Mouse (Mus musculus) embryonic facial prominence, embryonic 14.5 days (tissue): Measurements from ENCODE around the gene Trpm6. TPM values are rescaled to one million over a fixed set of nuclear protein-coding genes. Genes with fewer than 3 reads are reported as not detected.
"Not testable (repeated sequence)": the region's sequence is repeated elsewhere in the genome, so short reads cannot be mapped to it uniquely, and the experiment has no call there.

Source experiments
- ATAC-seq: fragments of 200-750 bp; cut with Nextera tagmentation; 2 replicates; pipeline ENCODE4 v1.8.0; 2017; ENCODE audit warnings: low read depth, moderate number of reproducible peaks, moderate TSS enrichment
- DNase-seq: peaks from one replicate; pipeline ENCODE4 v3.0.0-alpha.2; 2015; ENCODE audit warnings: low spot score
- H3K27ac ChIP-seq: fragments of 300-500 bp; sonication (generic); replicated peaks from 2 replicates; pipeline ENCODE4 v1.5.1; 2014; ENCODE audit warnings: low read depth, mild to moderate bottlenecking, low read length, moderate library complexity
- H3K27me3 ChIP-seq: fragments of 300-500 bp; sonication (generic); replicated peaks from 2 replicates; pipeline ENCODE4 v1.6.1; 2014; ENCODE audit warnings: low read length; ENCODE audit not compliant: control insufficient read depth, insufficient read depth
- H3K36me3 ChIP-seq: fragments of 300-500 bp; sonication (generic); 2 replicates; pipeline ENCODE4 v1.6.1; 2014; ENCODE audit warnings: low read length, mixed read lengths; ENCODE audit not compliant: control insufficient read depth, insufficient read depth
- H3K4me1 ChIP-seq: fragments of 300-500 bp; sonication (generic); 2 replicates; pipeline ENCODE4 v1.6.1; 2014; ENCODE audit warnings: antibody characterized with exemption, low read length; ENCODE audit not compliant: control insufficient read depth, insufficient read depth
- H3K4me2 ChIP-seq: fragments of 300-500 bp; sonication (generic); 2 replicates; pipeline ENCODE4 v1.6.1; 2014; ENCODE audit warnings: low read depth, mild to moderate bottlenecking, low read length, moderate library complexity, mixed read lengths
- H3K4me3 ChIP-seq: fragments of 300-500 bp; sonication (generic); 2 replicates; pipeline ENCODE4 v1.5.1; 2014; ENCODE audit warnings: low read depth, mild to moderate bottlenecking, low read length
- H3K9ac ChIP-seq: fragments of 300-500 bp; sonication (generic); 2 replicates; pipeline ENCODE4 v1.6.1; 2014; ENCODE audit warnings: low read depth, mild to moderate bottlenecking, low read length, moderate library complexity, mixed read lengths
- H3K9me3 ChIP-seq: fragments of 300-500 bp; sonication (generic); 2 replicates; pipeline ENCODE4 v1.6.1; 2016; ENCODE audit warnings: low read length; ENCODE audit not compliant: control insufficient read depth
- WGBS: fragments of 180-500 bp; shearing (Covaris S2); extraction: QIAGEN DNeasy Blood & Tissue Kit; methylation state at CpG from one replicate; pipeline ENCODE4 v1.1.7; 2014; 5-methylcytosine and 5-hydroxymethylcytosine counted together
- polyA plus RNA-seq: library from polyadenylated mRNA; unstranded; fragments of >200 nt; fragmentation: Nextera tagmentation; extraction: Ambion mirVana; gene quantifications from 2 replicates; pipeline ENCODE4 v1.2.1, GENCODE M21; 2014

Gene Trpm6
- 0.35 and 0.48 TPM in 2 replicates for polyA plus RNA-seq

DNA sequence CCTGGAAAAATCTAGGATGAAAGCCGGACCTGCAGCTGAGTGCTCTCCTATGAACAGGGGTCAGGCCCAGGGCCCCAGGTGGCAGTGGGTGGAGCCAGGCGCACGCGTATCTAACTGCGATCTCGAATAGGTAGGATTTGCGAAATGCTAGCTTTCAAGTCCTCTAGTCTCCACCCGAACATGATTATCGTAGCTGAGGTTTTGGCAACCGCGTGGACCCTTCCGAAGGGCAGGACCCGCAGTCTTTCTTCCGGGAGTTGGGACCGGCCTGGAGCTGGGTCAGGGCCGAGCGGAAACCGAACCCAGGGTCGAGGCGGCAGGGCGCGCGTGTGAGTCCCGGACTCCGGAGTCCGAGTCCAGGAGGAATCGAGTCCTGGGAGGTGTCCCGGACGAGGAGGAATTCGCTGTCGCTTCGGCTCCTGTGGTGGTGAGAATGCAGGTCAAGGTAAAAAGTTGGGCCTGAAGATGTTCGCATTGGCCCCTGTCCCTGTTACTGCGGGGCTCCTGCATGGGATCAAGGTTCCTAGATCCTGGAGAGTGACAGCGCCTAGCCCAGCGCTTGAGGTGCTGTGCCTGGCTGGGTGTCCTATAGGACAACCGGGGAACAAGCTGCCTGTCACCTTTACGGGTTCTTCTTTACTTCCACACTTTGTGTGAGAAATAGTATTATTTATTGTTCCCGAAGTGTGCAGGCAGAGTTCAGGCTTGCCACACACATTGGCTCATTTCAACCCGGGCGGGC lies at the start of gene Trpm6:
Gene Trpm6 (plus strand): TSS at position 386 of the 742 bp plus-strand sequence.
- ATAC-seq (no peak), DNase-seq (no peak)

DNA sequence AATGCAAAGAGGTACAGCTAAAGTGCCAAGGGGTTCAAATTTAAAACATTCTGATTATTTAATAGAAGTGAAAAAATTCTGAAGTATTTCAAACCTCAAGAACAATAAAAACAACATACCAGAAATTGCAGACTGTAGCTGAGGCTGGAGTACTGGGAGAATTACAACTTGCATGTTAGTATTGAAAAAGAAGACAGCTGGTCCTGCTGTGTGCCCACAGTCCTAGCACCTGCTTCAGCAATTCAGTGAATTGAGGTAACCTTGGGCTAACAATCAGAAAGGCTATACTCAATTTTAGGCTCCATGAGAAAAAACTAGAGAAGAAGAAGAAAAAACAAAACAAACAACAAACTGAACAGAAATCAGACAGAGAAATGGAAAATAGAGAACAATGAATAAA lies 41.7 kb upstream of the Trpm6 start:
- no peaks in the 10 kb centered on the region for H3K27me3 ChIP-seq
- DNase-seq (no peak), ATAC-seq (no peak)
- no peak overlapping the region for H3K4me3 ChIP-seq
- no peak overlapping the region for H3K27ac ChIP-seq
- H3K9ac ChIP-seq = no peak overlapping the region
- H3K36me3 ChIP-seq = no peaks in the 10 kb centered on the region
- H3K4me1 ChIP-seq = no peaks in the 10 kb centered on the region
- no peak overlapping the region for H3K4me2 ChIP-seq
- no peaks in the 10 kb centered on the region for H3K9me3 ChIP-seq

More for the DNA sequence above, at the start of gene Trpm6:
- no peaks in the 10 kb centered on the region for H3K9me3 ChIP-seq
- H3K27ac ChIP-seq = no peak within 1 kb of the TSS
- H3K4me2 ChIP-seq = peak within 1 kb of the TSS; percentile 73
- peak within 1 kb of the TSS; percentile 57 for H3K9ac ChIP-seq
- no peaks in the 10 kb centered on the region for H3K4me1 ChIP-seq
- 7% methylated on average over 40 of the region's 41 CpGs for WGBS
- 0 out of 2 replicates have a peak, but pooled peaks cover 12% of the 10 kb centered on the region for H3K27me3 ChIP-seq
- no peaks in the 10 kb centered on the region for H3K36me3 ChIP-seq
- peak within 1 kb of the TSS; percentile 43 for H3K4me3 ChIP-seq

- Histone ChIP-seq H3K27ac (no peak overlapping the region), H3K4me1 (peaks cover 9% of the 10 kb centered on the region), H3K27me3 (no peaks in the 10 kb centered on the region), H3K4me2 (no peak overlapping the region), H3K36me3 (no peaks in the 10 kb centered on the region), H3K9me3 (no peaks in the 10 kb centered on the region), H3K4me3 (no peak overlapping the region), H3K9ac (no peak overlapping the region)
- ATAC-seq = no peak
- DNase-seq = no peak
- WGBS = 68% methylated on average over 5 of the region's 6 CpGs
Observed at GRCm38 (mm10) chr19:18710903-18711302, 38.9 kb upstream of the Trpm6 start.

DNA sequence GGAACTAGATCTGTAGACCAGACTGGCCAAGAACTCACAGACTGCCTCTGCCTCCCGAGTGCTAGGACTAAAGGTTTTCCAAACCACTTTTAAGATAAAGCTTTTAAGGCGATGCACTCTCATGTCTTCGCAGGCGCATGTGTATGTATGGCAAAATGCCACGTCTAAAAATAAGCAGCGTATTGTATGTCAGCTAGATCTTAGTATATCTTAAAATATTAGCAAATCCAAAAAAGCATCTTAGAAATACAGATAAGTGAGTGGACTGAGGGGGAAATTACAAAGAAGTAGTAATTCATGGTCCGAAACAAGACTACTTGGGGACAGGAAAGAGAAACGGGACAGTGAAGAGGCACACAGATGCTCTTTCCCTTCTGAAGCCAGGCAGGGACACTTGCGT lies 38.2 kb upstream of the Trpm6 start:
- H3K4me2 ChIP-seq = no peak overlapping the region
- DNase-seq = peak; percentile 18
- peaks cover 9% of the 10 kb centered on the region for H3K4me1 ChIP-seq
- no peak for ATAC-seq
- no peak overlapping the region for H3K9ac ChIP-seq
- WGBS = 88% methylated on average over 9 of the region's 9 CpGs
- no peaks in the 10 kb centered on the region for H3K27me3 ChIP-seq
- H3K9me3 ChIP-seq = no peaks in the 10 kb centered on the region
- H3K4me3 ChIP-seq = no peak overlapping the region
- H3K27ac ChIP-seq = no peak overlapping the region
- H3K36me3 ChIP-seq = no peaks in the 10 kb centered on the region

- H3K9ac ChIP-seq = peak overlapping the region; percentile 89
- DNase-seq (no peak), ATAC-seq (no peak)
- peaks cover 9% of the 10 kb centered on the region for H3K4me1 ChIP-seq
- H3K36me3 ChIP-seq = 0 out of 2 replicates have a peak, but pooled peaks cover 2% of the 10 kb centered on the region
- no peaks in the 10 kb centered on the region for H3K9me3 ChIP-seq
- 57% methylated on average over 16 of the region's 16 CpGs for WGBS
- peak overlapping the region; percentile 88 for H3K4me3 ChIP-seq
- H3K4me2 ChIP-seq = peak overlapping the region; percentile 53
- peak overlapping the region; percentile 94 for H3K27ac ChIP-seq
- no peaks in the 10 kb centered on the region for H3K27me3 ChIP-seq
Observed at GRCm38 (mm10) chr19:18712153-18712865, 37.5 kb upstream of the Trpm6 start.

DNA sequence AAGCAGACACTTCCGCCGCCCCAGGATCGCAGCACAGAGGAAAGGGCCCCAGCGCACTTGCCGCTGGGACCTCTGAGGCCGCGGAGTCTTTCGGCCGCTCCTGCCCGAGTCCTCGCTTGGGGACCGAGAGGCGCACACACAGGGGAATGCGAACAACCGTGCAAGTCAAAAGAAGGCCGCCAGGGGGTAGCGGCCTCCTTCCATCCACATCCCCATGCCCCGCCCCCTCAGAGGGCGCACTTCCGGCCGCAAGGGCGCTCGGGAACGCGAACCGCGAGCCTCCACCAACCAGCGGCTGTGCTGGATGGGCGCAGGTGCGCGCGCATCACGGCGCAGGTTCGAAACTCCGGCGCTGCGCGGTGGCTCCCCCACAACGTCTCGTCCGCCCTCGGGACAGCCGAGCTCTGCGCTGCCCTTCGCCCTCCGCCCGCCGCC lies 36.9 kb upstream of the Trpm6 start, which contains the start of gene D030056L22Rik:
Gene D030056L22Rik (plus strand): TSS at position 328 of the 435 bp plus-strand sequence.
- ATAC-seq (peak; percentile 98), DNase-seq (peak; percentile 98)
- 0% methylated on average over 19 of the region's 49 CpGs for WGBS
- H3K27me3 ChIP-seq = no peaks in the 10 kb centered on the region
- H3K4me3 ChIP-seq = peak within 1 kb of the TSS; percentile 88
- H3K9ac ChIP-seq = peak within 1 kb of the TSS; percentile 89
- peaks cover 9% of the 10 kb centered on the region for H3K4me1 ChIP-seq
- peak within 1 kb of the TSS; percentile 94 for H3K27ac ChIP-seq
- H3K36me3 ChIP-seq = 0 out of 2 replicates have a peak, but pooled peaks cover 6% of the 10 kb centered on the region
- H3K9me3 ChIP-seq = no peaks in the 10 kb centered on the region
- peak within 1 kb of the TSS; percentile 89 for H3K4me2 ChIP-seq

DNA sequence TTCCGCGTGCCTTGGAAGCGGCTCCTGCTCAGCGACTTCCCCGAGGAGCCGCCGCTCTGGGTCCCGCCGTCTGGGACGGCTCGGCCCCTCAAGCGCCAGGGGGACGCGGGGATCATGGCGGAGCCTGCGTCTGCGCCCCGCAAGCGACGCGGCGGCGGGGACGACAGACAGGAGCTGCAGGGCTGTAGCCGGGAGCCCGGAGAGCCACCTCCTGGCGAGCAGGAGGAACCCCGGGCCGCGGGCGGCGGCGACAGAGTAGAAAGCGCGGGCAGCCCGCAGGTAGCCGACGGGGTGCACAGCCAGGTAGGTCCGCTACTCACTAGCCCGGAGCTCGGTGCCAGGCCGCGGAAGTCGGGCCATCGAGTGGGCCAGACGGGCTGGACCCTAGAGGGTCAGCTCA lies 36.4 kb upstream of the Trpm6 start:
- 0% methylated on average over 9 of the region's 46 CpGs for WGBS
- DNase-seq = peak; percentile 23
- H3K27ac ChIP-seq = peak overlapping the region; percentile 94
- peak; percentile 60 for ATAC-seq
- H3K27me3 ChIP-seq, H3K4me1 ChIP-seq, H3K9me3 ChIP-seq, H3K36me3 ChIP-seq: not testable (repeated sequence)
- peak overlapping the region; percentile 89 for H3K9ac ChIP-seq
- H3K4me2 ChIP-seq = peak overlapping the region; percentile 89
- peak overlapping the region; percentile 88 for H3K4me3 ChIP-seq

GRCm38 (mm10) chr19:18716374-18716773 lies 33.4 kb upstream of the Trpm6 start:
- Histone ChIP-seq H3K9me3 (no peaks in the 10 kb centered on the region), H3K4me3 (no peak overlapping the region), H3K4me1 (peaks cover 9% of the 10 kb centered on the region), H3K27ac (no peak overlapping the region), H3K4me2 (no peak overlapping the region), H3K27me3 (no peaks in the 10 kb centered on the region), H3K9ac (no peak overlapping the region), H3K36me3 (peaks cover 19% of the 10 kb centered on the region; the same call in 1 of the 2 replicates)
- DNase-seq (peak; percentile 83), ATAC-seq (no peak)
- 11% methylated on average over 1 of the region's 1 CpGs for WGBS
